Mouse (Mus musculus) liver, postnatal 0 days (tissue): ENCODE data around the gene Aox3.

Source experiments
- CTCF ChIP-seq: sonication (generic); IDR thresholded peaks from 2 replicates; pipeline ENCODE4 v1.5.1; 2016; ENCODE audit warnings: antibody characterized with exemption, low read depth
- EP300 ChIP-seq: IDR thresholded peaks from 2 replicates; pipeline ENCODE4 v1.6.1; 2016; ENCODE audit warnings: antibody characterized with exemption, low read depth, mild to moderate bottlenecking

- no peak for TF ChIP-seq CTCF
- TF ChIP-seq EP300: no peak
Observed at GRCm38 (mm10) chr1:58077882-58078281, 35.0 kb upstream of the Aox3 start.
